Mouse (Mus musculus): ENCODE measurements at regions not wholly inside any gene's neighbourhood (a gene's known extent, or its start where the extent isn't known, plus 50 kb on each side); places are given as distances from the start of the nearest gene placed in this dataset.

- no peak for DNase-seq (ENCODE audit: extremely low read depth, low read depth, low spot score)
Measured at GRCm38 (mm10) chr3:39062415-39062814, 175.7 kb downstream of the Fat4 start.

GRCm38 (mm10) chr3:39065457-39065856, 178.7 kb downstream of the Fat4 start:
- no peak for DNase-seq (ENCODE audit: extremely low read depth, low read depth, low spot score)

- peak; percentile 14 for DNase-seq (ENCODE audit: extremely low read depth, low read depth, low spot score)
Measured at GRCm38 (mm10) chr3:39069011-39069410, 182.3 kb downstream of the Fat4 start.

- no peak for DNase-seq (ENCODE audit: extremely low read depth, low read depth, low spot score)
Measured at GRCm38 (mm10) chr3:39082678-39083270, 196.0 kb downstream of the Fat4 start.

GRCm38 (mm10) chr3:39088948-39089347, 202.2 kb downstream of the Fat4 start:
- DNase-seq (ENCODE audit: extremely low read depth, low read depth, low spot score): no peak

GRCm38 (mm10) chr3:39102324-39102723, 215.6 kb downstream of the Fat4 start:
- DNase-seq (ENCODE audit: extremely low read depth, low read depth, low spot score): no peak

GRCm38 (mm10) chr3:39109756-39110392, 223.1 kb downstream of the Fat4 start:
- peak; percentile 87 for DNase-seq (ENCODE audit: extremely low read depth, low read depth, low spot score)

- DNase-seq (ENCODE audit: extremely low read depth, low read depth, low spot score): no peak
Measured at GRCm38 (mm10) chr3:39114056-39114455, 227.3 kb downstream of the Fat4 start.

- no peak for DNase-seq (ENCODE audit: extremely low read depth, low read depth, low spot score)
Measured at GRCm38 (mm10) chr3:39114826-39115225, 228.1 kb downstream of the Fat4 start.

- DNase-seq (ENCODE audit: extremely low read depth, low read depth, low spot score): no peak
Measured at GRCm38 (mm10) chr3:39115441-39115840, 228.7 kb downstream of the Fat4 start.

GRCm38 (mm10) chr3:39122250-39122649, 235.5 kb downstream of the Fat4 start:
- DNase-seq (ENCODE audit: extremely low read depth, low read depth, low spot score): no peak

GRCm38 (mm10) chr3:39130532-39130931, 243.8 kb downstream of the Fat4 start:
- DNase-seq (ENCODE audit: extremely low read depth, low read depth, low spot score): no peak

- DNase-seq (ENCODE audit: extremely low read depth, low read depth, low spot score): no peak
Measured at GRCm38 (mm10) chr3:39165006-39165667, 278.4 kb downstream of the Fat4 start.

- no peak for DNase-seq (ENCODE audit: extremely low read depth, low read depth, low spot score)
Measured at GRCm38 (mm10) chr3:39182646-39183045, 295.9 kb downstream of the Fat4 start.

- no peak for DNase-seq (ENCODE audit: extremely low read depth, low read depth, low spot score)
Measured at GRCm38 (mm10) chr3:39195102-39195501, 308.4 kb downstream of the Fat4 start.

- DNase-seq (ENCODE audit: extremely low read depth, low read depth, low spot score): no peak
Measured at GRCm38 (mm10) chr3:39202662-39203061, 315.9 kb downstream of the Fat4 start.

GRCm38 (mm10) chr3:39208651-39209050, 321.9 kb downstream of the Fat4 start:
- no peak for DNase-seq (ENCODE audit: extremely low read depth, low read depth, low spot score)

- no peak for DNase-seq (ENCODE audit: extremely low read depth, low read depth, low spot score)
Measured at GRCm38 (mm10) chr3:39209382-39210165, 322.8 kb downstream of the Fat4 start.

- DNase-seq (ENCODE audit: extremely low read depth, low read depth, low spot score): no peak
Measured at GRCm38 (mm10) chr3:39211670-39212069, 324.9 kb downstream of the Fat4 start.

GRCm38 (mm10) chr3:39220011-39220706, 333.4 kb downstream of the Fat4 start:
- no peak for DNase-seq (ENCODE audit: extremely low read depth, low read depth, low spot score)

GRCm38 (mm10) chr3:39220707-39221034, 333.9 kb downstream of the Fat4 start:
- no peak for DNase-seq (ENCODE audit: extremely low read depth, low read depth, low spot score)
